Mouse (Mus musculus) hindbrain, embryonic 10.5 days (tissue): ENCODE data around the gene Ak1. TPM values are rescaled to one million over a fixed set of nuclear protein-coding genes. Genes with fewer than 3 reads are reported as not detected.
A peak's percentile ranks its signal among the peaks of the same experiment; 100 is the strongest.

Experiments
- DNase-seq: peaks from one replicate; pipeline ENCODE4 v3.0.0-alpha.2; 2017; ENCODE audit warnings: low spot score
- H3K27ac ChIP-seq: fragments of 300-500 bp; sonication (generic); 2 replicates; pipeline ENCODE4 v1.5.1; 2016; ENCODE audit warnings: mild to moderate bottlenecking, moderate library complexity
- H3K27me3 ChIP-seq: fragments of 300-500 bp; sonication (generic); 2 replicates; pipeline ENCODE4 v1.6.1; 2016; ENCODE audit warnings: mild to moderate bottlenecking; ENCODE audit not compliant: poor library complexity, insufficient read depth, severe bottlenecking
- H3K36me3 ChIP-seq: fragments of 300-500 bp; sonication (generic); 2 replicates; pipeline ENCODE4 v1.6.1; 2016; ENCODE audit warnings: mild to moderate bottlenecking, moderate library complexity
- H3K4me1 ChIP-seq: fragments of 300-500 bp; sonication (generic); replicated peaks from 2 replicates; pipeline ENCODE4 v1.6.1; 2016; ENCODE audit warnings: mild to moderate bottlenecking
- H3K4me3 ChIP-seq: fragments of 300-500 bp; sonication (generic); 2 replicates; pipeline ENCODE4 v1.5.1; 2016; ENCODE audit warnings: mild to moderate bottlenecking, moderate library complexity
- H3K9me3 ChIP-seq: fragments of 300-500 bp; sonication (generic); 2 replicates; pipeline ENCODE4 v1.6.1; 2016; ENCODE audit warnings: mild to moderate bottlenecking, moderate library complexity
- WGBS: fragments of 180-500 bp; shearing (Covaris S2); methylation state at CpG from one replicate; pipeline ENCODE4 v1.1.7; 2016; 5-methylcytosine and 5-hydroxymethylcytosine counted together
- polyA plus RNA-seq: library from polyadenylated mRNA; unstranded; fragments of >200 nt; fragmentation: Nextera tagmentation; extraction: Ambion mirVana; gene quantifications from 2 replicates; pipeline ENCODE4 v1.2.1, GENCODE M21; 2016

Gene Ak1
- polyA plus RNA-seq, 1 experiment from 2014 or later = 37.6 TPM

GRCm38 (mm10) chr2:32653764-32654163 lies 32.2 kb downstream of the Ak1 start:
- DNase-seq = no peak
- no peaks in the 10 kb centered on the region for H3K27me3 ChIP-seq
- H3K4me1 ChIP-seq = peaks cover 26% of the 10 kb centered on the region
- WGBS = 37% methylated on average over 7 of the region's 7 CpGs
- H3K9me3 ChIP-seq = no peaks in the 10 kb centered on the region
- no peaks in the 10 kb centered on the region for H3K36me3 ChIP-seq
- peak overlapping the region; percentile 81 for H3K27ac ChIP-seq
- H3K4me3 ChIP-seq = no peak overlapping the region

- 76% methylated on average over 14 of the region's 14 CpGs for WGBS
These were observed 33.3 kb downstream of the Ak1 start for GRCm38 (mm10) chr2:32654743-32655393.

GRCm38 (mm10) chr2:32655394-32655744 lies 33.8 kb downstream of the Ak1 start:
- DNase-seq = no peak
- 87% methylated on average over 3 of the region's 3 CpGs for WGBS
- Histone ChIP-seq H3K27ac (peak overlapping the region; percentile 81), H3K27me3 (no peaks in the 10 kb centered on the region), H3K36me3 (no peaks in the 10 kb centered on the region), H3K4me1 (peaks cover 26% of the 10 kb centered on the region), H3K9me3 (no peaks in the 10 kb centered on the region), H3K4me3 (no peak overlapping the region)

More at GRCm38 (mm10) chr2:32654743-32655393, 33.3 kb downstream of the Ak1 start:
- peaks cover 26% of the 10 kb centered on the region for H3K4me1 ChIP-seq
- H3K36me3 ChIP-seq = no peaks in the 10 kb centered on the region
- no peak for DNase-seq
- H3K9me3 ChIP-seq = no peaks in the 10 kb centered on the region
- no peaks in the 10 kb centered on the region for H3K27me3 ChIP-seq
- H3K27ac ChIP-seq = peak overlapping the region; percentile 81
- H3K4me3 ChIP-seq = no peak overlapping the region

- H3K4me1 ChIP-seq = peaks cover 26% of the 10 kb centered on the region
- H3K36me3 ChIP-seq = no peaks in the 10 kb centered on the region
- WGBS = 59% methylated on average over 12 of the region's 12 CpGs
- H3K9me3 ChIP-seq = no peaks in the 10 kb centered on the region
- peak overlapping the region; percentile 81 for H3K27ac ChIP-seq
- H3K4me3 ChIP-seq = no peak overlapping the region
- peak; percentile 61 for DNase-seq
- no peaks in the 10 kb centered on the region for H3K27me3 ChIP-seq
These were observed 34.3 kb downstream of the Ak1 start for GRCm38 (mm10) chr2:32655826-32656225.

GRCm38 (mm10) chr2:32658873-32659272 lies 37.3 kb downstream of the Ak1 start:
- WGBS = 82% methylated on average over 2 of the region's 2 CpGs
- no peaks in the 10 kb centered on the region for H3K9me3 ChIP-seq
- no peak overlapping the region for H3K4me3 ChIP-seq
- DNase-seq = no peak
- no peak overlapping the region for H3K27ac ChIP-seq
- peaks cover 35% of the 10 kb centered on the region for H3K4me1 ChIP-seq
- no peaks in the 10 kb centered on the region for H3K27me3 ChIP-seq
- H3K36me3 ChIP-seq = no peaks in the 10 kb centered on the region

GRCm38 (mm10) chr2:32661509-32662107 lies 40.0 kb downstream of the Ak1 start:
- 50% methylated on average over 7 of the region's 7 CpGs for WGBS
- H3K27ac ChIP-seq = peak overlapping the region; percentile 77
- DNase-seq = no peak

GRCm38 (mm10) chr2:32662291-32662690 lies 40.7 kb downstream of the Ak1 start:
- Histone ChIP-seq H3K36me3 (no peaks in the 10 kb centered on the region), H3K27ac (peak overlapping the region; percentile 77), H3K27me3 (no peaks in the 10 kb centered on the region), H3K9me3 (no peaks in the 10 kb centered on the region), H3K4me3 (no peak overlapping the region), H3K4me1 (peaks cover 18% of the 10 kb centered on the region)
- 56% methylated on average over 5 of the region's 5 CpGs for WGBS
- no peak for DNase-seq

More at GRCm38 (mm10) chr2:32661509-32662107, 40.0 kb downstream of the Ak1 start:
- H3K4me3 ChIP-seq = no peak overlapping the region
- no peaks in the 10 kb centered on the region for H3K27me3 ChIP-seq
- no peaks in the 10 kb centered on the region for H3K36me3 ChIP-seq
- H3K4me1 ChIP-seq = peaks cover 18% of the 10 kb centered on the region
- H3K9me3 ChIP-seq = no peaks in the 10 kb centered on the region

GRCm38 (mm10) chr2:32665345-32665744 lies 43.8 kb downstream of the Ak1 start:
- Histone ChIP-seq H3K4me3 (no peak overlapping the region), H3K27me3 (no peaks in the 10 kb centered on the region), H3K27ac (peak overlapping the region; percentile 4), H3K9me3 (no peaks in the 10 kb centered on the region), H3K36me3 (no peaks in the 10 kb centered on the region), H3K4me1 (peaks cover 28% of the 10 kb centered on the region)
- WGBS = 81% methylated on average over 8 of the region's 8 CpGs
- no peak for DNase-seq

GRCm38 (mm10) chr2:32665853-32666252 lies 44.3 kb downstream of the Ak1 start:
- H3K27me3 ChIP-seq = no peaks in the 10 kb centered on the region
- H3K36me3 ChIP-seq = no peaks in the 10 kb centered on the region
- 0 out of 2 replicates have a peak overlapping the region, but pooled peaks have one; percentile 4 for H3K27ac ChIP-seq
- DNase-seq = no peak
- WGBS = 88% methylated on average over 6 of the region's 6 CpGs
- no peak overlapping the region for H3K4me3 ChIP-seq
- peaks cover 28% of the 10 kb centered on the region for H3K4me1 ChIP-seq
- H3K9me3 ChIP-seq = no peaks in the 10 kb centered on the region

- Histone ChIP-seq H3K9me3 (no peaks in the 10 kb centered on the region), H3K27ac (peak overlapping the region; percentile 29), H3K36me3 (0 out of 2 replicates have a peak, but pooled peaks cover 2% of the 10 kb centered on the region), H3K4me3 (no peak overlapping the region), H3K27me3 (no peaks in the 10 kb centered on the region), H3K4me1 (peaks cover 17% of the 10 kb centered on the region; the same call in 1 of the 2 replicates)
- DNase-seq = no peak
- 56% methylated on average over 11 of the region's 11 CpGs for WGBS
These were observed 46.2 kb downstream of the Ak1 start for GRCm38 (mm10) chr2:32667775-32668174.

GRCm38 (mm10) chr2:32668176-32668575 lies 46.6 kb downstream of the Ak1 start:
- H3K9me3 ChIP-seq = no peaks in the 10 kb centered on the region
- H3K27me3 ChIP-seq = no peaks in the 10 kb centered on the region
- DNase-seq = no peak
- 0 out of 2 replicates have a peak, but pooled peaks cover 6% of the 10 kb centered on the region for H3K36me3 ChIP-seq
- H3K4me3 ChIP-seq = no peak overlapping the region
- H3K4me1 ChIP-seq = peaks cover 17% of the 10 kb centered on the region; the same call in 1 of the 2 replicates
- 81% methylated on average over 7 of the region's 7 CpGs for WGBS
- H3K27ac ChIP-seq = peak overlapping the region; percentile 29

GRCm38 (mm10) chr2:32669876-32670275 lies 48.3 kb downstream of the Ak1 start:
- Histone ChIP-seq H3K36me3 (0 out of 2 replicates have a peak, but pooled peaks cover 8% of the 10 kb centered on the region), H3K27me3 (no peaks in the 10 kb centered on the region), H3K27ac (no peak overlapping the region), H3K4me3 (no peak overlapping the region), H3K4me1 (peaks cover 17% of the 10 kb centered on the region; the same call in 1 of the 2 replicates), H3K9me3 (no peaks in the 10 kb centered on the region)
- DNase-seq = no peak
- WGBS = 75% methylated on average over 3 of the region's 3 CpGs

- no peaks in the 10 kb centered on the region for H3K9me3 ChIP-seq
- H3K27ac ChIP-seq = no peak overlapping the region
- H3K27me3 ChIP-seq = no peaks in the 10 kb centered on the region
- no peak for DNase-seq
- H3K4me3 ChIP-seq = no peak overlapping the region
- WGBS = 90% methylated on average over 9 of the region's 9 CpGs
- H3K4me1 ChIP-seq = peaks cover 14% of the 10 kb centered on the region; the same call in 1 of the 2 replicates
- peaks cover 8% of the 10 kb centered on the region; the same call in 1 of the 2 replicates for H3K36me3 ChIP-seq
These were observed 49.6 kb downstream of the Ak1 start for GRCm38 (mm10) chr2:32671147-32671546.
